Mouse (Mus musculus) hindbrain, embryonic 14.5 days (tissue): Measurements from ENCODE around the gene R3hcc1l. TPM values are rescaled to one million over a fixed set of nuclear protein-coding genes. Genes with fewer than 3 reads are reported as not detected.
A peak's percentile ranks its signal among the peaks of the same experiment; 100 is the strongest.

ENCODE experiments used
- ATAC-seq: fragments of 200-750 bp; cut with Nextera tagmentation; 2 replicates; pipeline ENCODE4 v1.8.0; 2017; ENCODE audit warnings: moderate number of reproducible peaks, mild to moderate bottlenecking, moderate TSS enrichment, moderate library complexity; ENCODE audit not compliant: low FRiP score
- DNase-seq: peaks from one replicate; pipeline ENCODE4 v3.0.0-alpha.2; 2015; ENCODE audit warnings: low spot score
- H3K27ac ChIP-seq: fragments of 300-500 bp; sonication (generic); 2 replicates; pipeline ENCODE4 v1.5.1; 2014; ENCODE audit warnings: mild to moderate bottlenecking, moderate library complexity
- H3K27me3 ChIP-seq: fragments of 300-500 bp; sonication (generic); 2 replicates; pipeline ENCODE4 v1.6.1; 2014; ENCODE audit warnings: mild to moderate bottlenecking, low read length, mixed read lengths; ENCODE audit not compliant: control insufficient read depth, insufficient read depth
- H3K36me3 ChIP-seq: fragments of 300-500 bp; sonication (generic); replicated peaks from 2 replicates; pipeline ENCODE4 v1.6.1; 2014; ENCODE audit not compliant: control insufficient read depth, insufficient read depth
- H3K4me1 ChIP-seq: fragments of 300-500 bp; sonication (generic); replicated peaks from 2 replicates; pipeline ENCODE4 v1.6.1; 2014; ENCODE audit warnings: antibody characterized with exemption, low read length, mixed read lengths; ENCODE audit not compliant: control insufficient read depth, insufficient read depth
- H3K4me2 ChIP-seq: fragments of 300-500 bp; sonication (generic); replicated peaks from 2 replicates; pipeline ENCODE4 v1.6.1; 2014; ENCODE audit warnings: mild to moderate bottlenecking, moderate library complexity
- H3K4me3 ChIP-seq: fragments of 300-500 bp; sonication (generic); replicated peaks from 2 replicates; pipeline ENCODE4 v1.5.1; 2014; ENCODE audit warnings: mild to moderate bottlenecking, low read length
- H3K9ac ChIP-seq: fragments of 300-500 bp; sonication (generic); 2 replicates; pipeline ENCODE4 v1.6.1; 2014
- H3K9me3 ChIP-seq: fragments of 300-500 bp; sonication (generic); 2 replicates; pipeline ENCODE4 v1.6.1; 2016; ENCODE audit warnings: low read length; ENCODE audit not compliant: control insufficient read depth
- WGBS: fragments of 180-500 bp; shearing (Covaris S2); extraction: QIAGEN DNeasy Blood & Tissue Kit; methylation state at CpG from one replicate; pipeline ENCODE4 v1.1.7; 2014; 5-methylcytosine and 5-hydroxymethylcytosine counted together
- polyA plus RNA-seq: library from polyadenylated mRNA; unstranded; fragments of >200 nt; fragmentation: Nextera tagmentation; extraction: Ambion mirVana; gene quantifications from 2 replicates; pipeline ENCODE4 v1.2.1, GENCODE M21; 2014

Gene R3hcc1l
- polyA plus RNA-seq, 1 experiment from 2014 or later, result 12.7 TPM

DNA sequence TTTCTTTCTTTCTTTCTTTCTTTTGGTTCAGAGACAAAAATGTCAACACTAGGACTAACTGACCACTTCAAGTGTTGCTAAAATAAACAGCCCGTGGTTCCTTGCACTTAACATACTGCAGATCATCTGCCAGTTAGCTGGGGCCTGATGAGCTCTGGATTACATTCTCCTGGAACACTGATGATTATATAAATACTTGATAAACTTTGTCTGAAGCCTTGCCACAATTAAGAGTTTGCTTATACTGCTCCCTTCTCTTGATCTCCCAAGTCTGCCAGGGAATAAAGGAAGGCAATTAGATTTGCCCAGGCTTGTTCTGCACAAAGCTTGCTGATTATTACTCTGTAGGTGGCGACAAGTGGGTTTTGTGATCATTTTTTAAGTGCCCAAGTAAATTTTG lies 69.1 kb downstream of the R3hcc1l start:
- H3K9me3 ChIP-seq, result no peaks in the 10 kb centered on the region
- no peak overlapping the region for H3K9ac ChIP-seq
- H3K4me2 ChIP-seq, result no peak overlapping the region
- peaks cover 11% of the 10 kb centered on the region; the same call in 1 of the 2 replicates for H3K36me3 ChIP-seq
- no peak overlapping the region for H3K4me3 ChIP-seq
- no peak for ATAC-seq
- no peaks in the 10 kb centered on the region for H3K4me1 ChIP-seq
- H3K27ac ChIP-seq, result no peak overlapping the region
- no peak for DNase-seq
- 91% methylated on average over 2 of the region's 2 CpGs for WGBS
- H3K27me3 ChIP-seq, result no peaks in the 10 kb centered on the region

- Histone ChIP-seq H3K36me3 (peaks cover 8% of the 10 kb centered on the region; the same call in 1 of the 2 replicates), H3K4me2 (no peak overlapping the region), H3K4me1 (no peaks in the 10 kb centered on the region), H3K4me3 (no peak overlapping the region), H3K27me3 (no peaks in the 10 kb centered on the region), H3K27ac (no peak overlapping the region), H3K9me3 (no peaks in the 10 kb centered on the region), H3K9ac (no peak overlapping the region)
- 82% methylated on average over 1 of the region's 1 CpGs for WGBS
- peak; percentile 77 for DNase-seq
- ATAC-seq, result no peak
These were observed 70.7 kb downstream of the R3hcc1l start for GRCm38 (mm10) chr19:42589246-42589645.

- Histone ChIP-seq H3K4me3 (no peak overlapping the region), H3K36me3 (peaks cover 8% of the 10 kb centered on the region; the same call in 1 of the 2 replicates), H3K27me3 (no peaks in the 10 kb centered on the region), H3K9me3 (no peaks in the 10 kb centered on the region), H3K4me1 (no peaks in the 10 kb centered on the region), H3K4me2 (no peak overlapping the region), H3K27ac (no peak overlapping the region), H3K9ac (no peak overlapping the region)
- no peak for ATAC-seq
- DNase-seq, result no peak
- WGBS, result 50% methylated on average over 14 of the region's 14 CpGs
These were observed 73.0 kb downstream of the R3hcc1l start for GRCm38 (mm10) chr19:42591534-42591933.

- Histone ChIP-seq H3K4me1 (no peaks in the 10 kb centered on the region), H3K36me3 (0 out of 2 replicates have a peak, but pooled peaks cover 5% of the 10 kb centered on the region), H3K9me3 (no peaks in the 10 kb centered on the region), H3K4me2 (no peak overlapping the region), H3K27me3 (no peaks in the 10 kb centered on the region), H3K27ac (no peak overlapping the region), H3K9ac (no peak overlapping the region), H3K4me3 (no peak overlapping the region)
- ATAC-seq (no peak), DNase-seq (no peak)
- WGBS, result 96% methylated on average over 6 of the region's 6 CpGs
These were observed 74.9 kb downstream of the R3hcc1l start for GRCm38 (mm10) chr19:42593456-42593855.

GRCm38 (mm10) chr19:42595066-42595465 lies 76.5 kb downstream of the R3hcc1l start:
- no peaks in the 10 kb centered on the region for H3K4me1 ChIP-seq
- no peak overlapping the region for H3K9ac ChIP-seq
- no peaks in the 10 kb centered on the region for H3K27me3 ChIP-seq
- no peak overlapping the region for H3K4me3 ChIP-seq
- WGBS, result 96% methylated on average over 6 of the region's 6 CpGs
- no peak for DNase-seq
- no peaks in the 10 kb centered on the region for H3K9me3 ChIP-seq
- 0 out of 2 replicates have a peak, but pooled peaks cover 5% of the 10 kb centered on the region for H3K36me3 ChIP-seq
- no peak overlapping the region for H3K4me2 ChIP-seq
- no peak overlapping the region for H3K27ac ChIP-seq
- no peak for ATAC-seq

GRCm38 (mm10) chr19:42597286-42597685 lies 78.7 kb downstream of the R3hcc1l start:
- H3K9me3 ChIP-seq, result no peaks in the 10 kb centered on the region
- no peaks in the 10 kb centered on the region for H3K4me1 ChIP-seq
- 96% methylated on average over 12 of the region's 12 CpGs for WGBS
- H3K27me3 ChIP-seq, result no peaks in the 10 kb centered on the region
- H3K4me2 ChIP-seq, result no peak overlapping the region
- no peak overlapping the region for H3K4me3 ChIP-seq
- no peak overlapping the region for H3K9ac ChIP-seq
- H3K36me3 ChIP-seq, result no peaks in the 10 kb centered on the region
- DNase-seq (no peak), ATAC-seq (no peak)
- no peak overlapping the region for H3K27ac ChIP-seq

GRCm38 (mm10) chr19:42597896-42598295 lies 79.3 kb downstream of the R3hcc1l start:
- Histone ChIP-seq H3K36me3 (no peaks in the 10 kb centered on the region), H3K9me3 (no peaks in the 10 kb centered on the region), H3K4me2 (no peak overlapping the region), H3K4me1 (no peaks in the 10 kb centered on the region), H3K9ac (no peak overlapping the region), H3K27ac (no peak overlapping the region), H3K4me3 (no peak overlapping the region), H3K27me3 (no peaks in the 10 kb centered on the region)
- no peak for DNase-seq
- WGBS, result 98% methylated on average over 6 of the region's 6 CpGs
- ATAC-seq, result no peak

- H3K9me3 ChIP-seq, result no peaks in the 10 kb centered on the region
- H3K4me3 ChIP-seq, result no peak overlapping the region
- ATAC-seq (no peak), DNase-seq (no peak)
- WGBS, result 82% methylated on average over 17 of the region's 17 CpGs
- no peaks in the 10 kb centered on the region for H3K36me3 ChIP-seq
- no peak overlapping the region for H3K4me2 ChIP-seq
- no peaks in the 10 kb centered on the region for H3K4me1 ChIP-seq
- no peaks in the 10 kb centered on the region for H3K27me3 ChIP-seq
- H3K9ac ChIP-seq, result no peak overlapping the region
- H3K27ac ChIP-seq, result no peak overlapping the region
These were observed 81.3 kb downstream of the R3hcc1l start for GRCm38 (mm10) chr19:42599891-42600290.

DNA sequence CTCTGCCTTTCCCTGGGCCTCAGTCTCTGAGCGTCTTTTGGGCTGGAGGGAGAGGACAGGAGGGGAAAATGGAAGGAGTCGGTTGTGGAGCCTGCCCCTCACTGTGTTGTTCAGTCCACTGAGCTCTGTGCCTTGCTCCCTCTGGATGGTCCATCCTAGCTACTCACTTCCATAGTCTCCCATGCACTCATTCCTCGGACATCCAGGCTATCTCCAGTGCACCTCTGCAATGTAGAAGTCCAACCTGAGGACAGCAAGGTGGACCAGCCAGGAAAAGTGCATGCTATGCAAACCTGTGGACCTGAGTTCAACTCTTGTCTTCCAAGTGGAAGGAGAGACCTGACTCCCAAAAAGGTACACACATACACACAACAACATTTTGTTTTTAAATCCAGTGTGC lies 82.0 kb downstream of the R3hcc1l start:
- Histone ChIP-seq H3K27ac (no peak overlapping the region), H3K4me3 (no peak overlapping the region), H3K9ac (no peak overlapping the region), H3K4me2 (no peak overlapping the region), H3K36me3 (no peaks in the 10 kb centered on the region), H3K27me3 (no peaks in the 10 kb centered on the region), H3K4me1 (no peaks in the 10 kb centered on the region), H3K9me3 (no peaks in the 10 kb centered on the region)
- no peak for DNase-seq
- WGBS, result 61% methylated on average over 3 of the region's 3 CpGs
- ATAC-seq, result no peak

DNA sequence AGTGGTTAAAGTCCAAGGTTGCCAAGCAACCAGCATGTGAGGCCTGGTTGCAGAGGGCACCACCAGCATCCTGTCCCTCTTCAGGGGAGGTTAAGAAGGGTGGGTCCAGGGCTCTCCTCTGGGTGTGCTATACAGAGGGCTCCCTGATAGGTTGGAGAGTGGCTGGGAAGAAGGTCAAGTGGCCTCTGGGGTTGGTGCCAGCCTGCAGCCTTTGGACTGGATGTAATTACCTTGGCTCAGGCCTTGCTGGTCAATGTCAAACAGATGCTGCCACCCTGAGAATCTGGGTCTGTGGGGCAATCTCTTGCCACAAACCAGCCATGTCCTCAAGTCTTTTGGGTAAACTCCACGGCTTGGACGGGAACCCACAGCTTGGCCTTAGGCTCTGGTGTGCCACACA lies 82.9 kb downstream of the R3hcc1l start:
- no peaks in the 10 kb centered on the region for H3K9me3 ChIP-seq
- no peaks in the 10 kb centered on the region for H3K4me1 ChIP-seq
- DNase-seq (no peak), ATAC-seq (no peak)
- no peak overlapping the region for H3K27ac ChIP-seq
- 86% methylated on average over 2 of the region's 2 CpGs for WGBS
- no peak overlapping the region for H3K4me2 ChIP-seq
- H3K36me3 ChIP-seq, result no peaks in the 10 kb centered on the region
- H3K4me3 ChIP-seq, result no peak overlapping the region
- H3K27me3 ChIP-seq, result no peaks in the 10 kb centered on the region
- no peak overlapping the region for H3K9ac ChIP-seq
